Comparison of ENCODE assay signal across 19 mouse cellular contexts in genomic region chr14:46567411-46567780, GRCm38 (mm10).
DNase-seq lines count a peak whose midpoint lies in the region; ATAC-seq lines count a peak whose summit lies in the region.
"Had no signal": no experiment of that assay in that cellular context is flagged by ENCODE, and none has a peak within 500 bp of the region (broad histone marks: within the 10 kb centered on the region; RNA-seq: fewer than 3 reads in every experiment).

No protein-coding gene starts in this region.

- H3K4me2 ChIP-seq in intestine, embryonic 14.5 days (ENCODE audit: low read length), result no peak overlapping the region
- H3K4me2 ChIP-seq in limb, embryonic 12.5 days, result 0 out of 2 replicates have a peak overlapping the region, but pooled peaks have one; percentile 9
- H3K4me2 ChIP-seq in midbrain, embryonic 11.5 days, result no peak overlapping the region
- no peak overlapping the region for H3K4me2 ChIP-seq in hindbrain, embryonic 16.5 days (ENCODE audit: low read length)
- H3K4me2 ChIP-seq: heart, embryonic 15.5 days had no signal

- ATAC-seq in intestine, embryonic 14.5 days (replicated peaks; ENCODE audit: low FRiP score, low TSS enrichment, low read depth), result peak; percentile 59
- ATAC-seq in limb, embryonic 12.5 days (ENCODE audit: insufficient number of reproducible peaks, insufficient read depth, low FRiP score, low TSS enrichment, low read depth), result peak; percentile 52; the same call in 1 of the 2 replicates
- ATAC-seq in midbrain, embryonic 11.5 days (ENCODE audit: low FRiP score), result no peak
- ATAC-seq in hindbrain, embryonic 16.5 days, result no peak; the same call in 1 of the 2 replicates
- ATAC-seq: forebrain, embryonic 14.5 days had no signal

- H3K36me3 ChIP-seq in intestine, embryonic 14.5 days (ENCODE audit: control insufficient read depth, insufficient read depth, low read length), result no peaks in the 10 kb centered on the region
- no peaks in the 10 kb centered on the region for H3K36me3 ChIP-seq in limb, embryonic 12.5 days
- no peaks in the 10 kb centered on the region for H3K36me3 ChIP-seq in midbrain, embryonic 11.5 days (ENCODE audit: control insufficient read depth, insufficient read depth, low read length)
- no peaks in the 10 kb centered on the region for H3K36me3 ChIP-seq in hindbrain, embryonic 16.5 days (ENCODE audit: control insufficient read depth, insufficient read depth, low read length)
- H3K36me3 ChIP-seq: heart, embryonic 15.5 days; hindbrain, embryonic 10.5 days; midbrain, embryonic 10.5 days had no signal

- 22% methylated on average over 3 of the region's 3 CpGs for WGBS in intestine, embryonic 14.5 days
- WGBS in limb, embryonic 12.5 days, result 14% methylated on average over 3 of the region's 3 CpGs
- WGBS in midbrain, embryonic 11.5 days, result 58% methylated on average over 3 of the region's 3 CpGs
- WGBS in hindbrain, embryonic 16.5 days, result 73% methylated on average over 3 of the region's 3 CpGs

- H3K4me1 ChIP-seq in intestine, embryonic 14.5 days (replicated peaks; ENCODE audit: control insufficient read depth, insufficient read depth, low read length), result peaks cover 28% of the 10 kb centered on the region
- peaks cover 32% of the 10 kb centered on the region for H3K4me1 ChIP-seq in limb, embryonic 12.5 days (replicated peaks)
- H3K4me1 ChIP-seq in midbrain, embryonic 11.5 days (ENCODE audit: control insufficient read depth, insufficient read depth, low read length), result no peaks in the 10 kb centered on the region
- H3K4me1 ChIP-seq in hindbrain, embryonic 16.5 days (ENCODE audit: control insufficient read depth, insufficient read depth, low read depth, low read length), result no peaks in the 10 kb centered on the region

- H3K9me3 ChIP-seq in intestine, embryonic 14.5 days (ENCODE audit: control insufficient read depth, low read length), result no peaks in the 10 kb centered on the region
- no peaks in the 10 kb centered on the region for H3K9me3 ChIP-seq in limb, embryonic 12.5 days
- H3K9me3 ChIP-seq in midbrain, embryonic 11.5 days (ENCODE audit: control insufficient read depth, low read length), result no peaks in the 10 kb centered on the region
- H3K9me3 ChIP-seq in hindbrain, embryonic 16.5 days (ENCODE audit: control insufficient read depth, low read length), result no peaks in the 10 kb centered on the region
- H3K9me3 ChIP-seq: heart, embryonic 15.5 days; hindbrain, embryonic 10.5 days; midbrain, embryonic 10.5 days had no signal

- DNase-seq in adrenal gland, postnatal 14 days, result peak; percentile 44
- no peak for DNase-seq in adrenal gland, postnatal 10 days
- peak; percentile 10 for DNase-seq in kidney, postnatal 14 days
- no peak for DNase-seq in kidney, adult 11 months
- no peak for DNase-seq in intestine, embryonic 14.5 days (ENCODE audit: low spot score)
- DNase-seq in midbrain, embryonic 11.5 days (ENCODE audit: low spot score, missing footprints), result no peak
- DNase-seq: cerebellum, adult 2 months; cerebellum, postnatal 36 days; gastrocnemius, postnatal 10 days; heart, adult 18-20 months; right cerebral cortex, postnatal 25 days; thymus, postnatal 14 days had no signal

- H3K27ac ChIP-seq in intestine, embryonic 14.5 days (ENCODE audit: low read depth), result peak overlapping the region; percentile 43; the same call in 1 of the 2 replicates
- H3K27ac ChIP-seq in limb, embryonic 12.5 days, result peak overlapping the region; percentile 42; the same call in 1 of the 2 replicates
- no peak overlapping the region for H3K27ac ChIP-seq in midbrain, embryonic 11.5 days (ENCODE audit: low read depth, low read length)
- no peak overlapping the region for H3K27ac ChIP-seq in hindbrain, embryonic 16.5 days (ENCODE audit: low read depth, low read length)
- H3K27ac ChIP-seq: heart, embryonic 15.5 days; hindbrain, embryonic 10.5 days; macrophage; midbrain, embryonic 10.5 days had no signal

- H3K4me3 ChIP-seq in intestine, embryonic 14.5 days (ENCODE audit: low read depth, low read length), result no peak overlapping the region
- H3K4me3 ChIP-seq in limb, embryonic 12.5 days (replicated peaks), result no peak overlapping the region
- no peak overlapping the region for H3K4me3 ChIP-seq in midbrain, embryonic 11.5 days (ENCODE audit: low read depth, low read length)
- H3K4me3 ChIP-seq in hindbrain, embryonic 16.5 days (ENCODE audit: low read length), result no peak overlapping the region
- H3K4me3 ChIP-seq: heart, embryonic 15.5 days; hindbrain, embryonic 10.5 days; midbrain, embryonic 10.5 days had no signal

- 0 out of 2 replicates have a peak, but pooled peaks cover 2% of the 10 kb centered on the region for H3K27me3 ChIP-seq in intestine, embryonic 14.5 days (replicated peaks; ENCODE audit: control insufficient read depth, insufficient read depth, low read length)
- H3K27me3 ChIP-seq in limb, embryonic 12.5 days, result peaks cover 28% of the 10 kb centered on the region
- H3K27me3 ChIP-seq in midbrain, embryonic 11.5 days (ENCODE audit: control insufficient read depth, insufficient read depth, low read length), result no peaks in the 10 kb centered on the region
- no peaks in the 10 kb centered on the region for H3K27me3 ChIP-seq in hindbrain, embryonic 16.5 days (replicated peaks; ENCODE audit: control insufficient read depth, insufficient read depth, low read length)
- H3K27me3 ChIP-seq: heart, embryonic 15.5 days had no signal

- no peak overlapping the region for H3K9ac ChIP-seq in intestine, embryonic 14.5 days (ENCODE audit: low read length)
- no peak overlapping the region for H3K9ac ChIP-seq in limb, embryonic 12.5 days (replicated peaks)
- no peak overlapping the region for H3K9ac ChIP-seq in midbrain, embryonic 11.5 days (ENCODE audit: low read length)
- no peak overlapping the region for H3K9ac ChIP-seq in hindbrain, embryonic 16.5 days (ENCODE audit: low read depth, low read length)
- H3K9ac ChIP-seq: heart, embryonic 15.5 days had no signal

Comparison
In these comparisons a context has a peak if more than half of its experiments do, and no peak if none do; other contexts are left out.
1. DNase-seq: peak in adrenal gland, postnatal 14 days (single experiment) and kidney, postnatal 14 days (single experiment); none in adrenal gland, postnatal 10 days (single experiment), kidney, adult 11 months (single experiment), intestine, embryonic 14.5 days (single experiment) and midbrain, embryonic 11.5 days (single experiment).
2. ATAC-seq: peak in intestine, embryonic 14.5 days (single experiment) and limb, embryonic 12.5 days (single experiment); none in midbrain, embryonic 11.5 days (single experiment) and hindbrain, embryonic 16.5 days (single experiment).
3. H3K27ac ChIP-seq: peak in intestine, embryonic 14.5 days (single experiment) and limb, embryonic 12.5 days (single experiment); none in midbrain, embryonic 11.5 days (single experiment) and hindbrain, embryonic 16.5 days (single experiment).